Mouse (Mus musculus) neural tube, embryonic 15.5 days (tissue): Measurements from ENCODE around the gene Abhd16b. TPM values are rescaled to one million over a fixed set of nuclear protein-coding genes. Genes with fewer than 3 reads are reported as not detected.

Experiments
- ATAC-seq: fragments of 200-750 bp; cut with Nextera tagmentation; 2 replicates; pipeline ENCODE4 v1.8.0; 2017; ENCODE audit warnings: mild to moderate bottlenecking, moderate TSS enrichment, moderate library complexity; ENCODE audit not compliant: low FRiP score
- H3K27ac ChIP-seq: fragments of 300-500 bp; sonication (generic); replicated peaks from 2 replicates; pipeline ENCODE4 v1.5.1; 2015; ENCODE audit warnings: mild to moderate bottlenecking, inconsistent platforms
- H3K27me3 ChIP-seq: fragments of 300-500 bp; sonication (generic); replicated peaks from 2 replicates; pipeline ENCODE4 v1.6.1; 2015; ENCODE audit warnings: inconsistent platforms
- H3K36me3 ChIP-seq: fragments of 300-500 bp; sonication (generic); 2 replicates; pipeline ENCODE4 v1.6.1; 2015; ENCODE audit warnings: inconsistent platforms
- H3K4me1 ChIP-seq: fragments of 300-500 bp; sonication (generic); 2 replicates; pipeline ENCODE4 v1.6.1; 2015; ENCODE audit warnings: inconsistent platforms
- H3K4me2 ChIP-seq: fragments of 300-500 bp; sonication (generic); 2 replicates; pipeline ENCODE4 v1.6.1; 2015; ENCODE audit warnings: inconsistent platforms, mild to moderate bottlenecking, moderate library complexity
- H3K4me3 ChIP-seq: fragments of 300-500 bp; sonication (generic); replicated peaks from 2 replicates; pipeline ENCODE4 v1.5.1; 2015; ENCODE audit warnings: mild to moderate bottlenecking, inconsistent platforms
- H3K9ac ChIP-seq: fragments of 300-500 bp; sonication (generic); replicated peaks from 2 replicates; pipeline ENCODE4 v1.6.1; 2015; ENCODE audit warnings: mild to moderate bottlenecking, inconsistent platforms
- H3K9me3 ChIP-seq: fragments of 300-500 bp; sonication (generic); replicated peaks from 2 replicates; pipeline ENCODE4 v1.6.1; 2016; ENCODE audit warnings: inconsistent platforms
- WGBS: fragments of 180-500 bp; shearing (Covaris S2); methylation state at CpG from one replicate; pipeline ENCODE4 v1.1.7; 2015; ENCODE audit warnings: mixed read lengths; 5-methylcytosine and 5-hydroxymethylcytosine counted together
- polyA plus RNA-seq: library from polyadenylated mRNA; unstranded; fragments of >200 nt; fragmentation: Nextera tagmentation; extraction: Ambion mirVana; gene quantifications from 2 replicates; pipeline ENCODE4 v1.2.1, GENCODE M21; 2015

The Abhd16b gene
- 0.12 and 0.13 TPM in 2 replicates for polyA plus RNA-seq

- Histone ChIP-seq H3K4me1 (peaks cover 16% of the 10 kb centered on the region), H3K4me2 (no peak within 1 kb of the TSS), H3K36me3 (no peaks in the 10 kb centered on the region), H3K9me3 (no peaks in the 10 kb centered on the region), H3K4me3 (no peak within 1 kb of the TSS), H3K27ac (no peak within 1 kb of the TSS), H3K9ac (no peak within 1 kb of the TSS), H3K27me3 (no peaks in the 10 kb centered on the region)
- WGBS = 87% methylated on average over 31 of the region's 31 CpGs
- no peak for ATAC-seq
These were observed at the start of gene Abhd16b for GRCm38 (mm10) chr2:181493156-181493927. TSS of gene Abhd16b (plus strand) at chr2:181493206.

DNA sequence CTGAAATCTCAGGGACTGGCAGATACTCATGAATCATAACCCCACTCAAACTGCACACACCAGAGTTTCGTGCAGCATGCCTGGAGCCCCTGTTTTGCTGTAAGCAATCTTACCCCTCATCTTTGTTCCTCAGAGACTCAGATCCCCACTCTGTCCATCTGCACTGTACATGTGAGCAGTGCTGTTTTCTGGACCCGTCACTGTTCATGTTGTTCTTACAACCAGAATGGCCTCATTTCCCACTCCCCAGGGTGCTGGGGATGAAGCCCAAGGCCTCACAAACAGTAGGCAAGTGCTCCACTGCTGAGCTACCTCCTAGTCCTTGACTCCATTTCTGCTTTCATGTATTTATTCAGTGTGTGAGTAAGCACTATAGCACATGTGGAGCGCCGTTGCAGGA is 40.8 kb upstream of the Abhd16b start:
- Histone ChIP-seq H3K9ac (no peak overlapping the region), H3K4me3 (no peak overlapping the region), H3K9me3 (no peaks in the 10 kb centered on the region), H3K27ac (no peak overlapping the region), H3K4me1 (peaks cover 5% of the 10 kb centered on the region), H3K36me3 (no peaks in the 10 kb centered on the region), H3K27me3 (no peaks in the 10 kb centered on the region), H3K4me2 (no peak overlapping the region)
- WGBS = 74% methylated on average over 4 of the region's 4 CpGs
- ATAC-seq = no peak

DNA sequence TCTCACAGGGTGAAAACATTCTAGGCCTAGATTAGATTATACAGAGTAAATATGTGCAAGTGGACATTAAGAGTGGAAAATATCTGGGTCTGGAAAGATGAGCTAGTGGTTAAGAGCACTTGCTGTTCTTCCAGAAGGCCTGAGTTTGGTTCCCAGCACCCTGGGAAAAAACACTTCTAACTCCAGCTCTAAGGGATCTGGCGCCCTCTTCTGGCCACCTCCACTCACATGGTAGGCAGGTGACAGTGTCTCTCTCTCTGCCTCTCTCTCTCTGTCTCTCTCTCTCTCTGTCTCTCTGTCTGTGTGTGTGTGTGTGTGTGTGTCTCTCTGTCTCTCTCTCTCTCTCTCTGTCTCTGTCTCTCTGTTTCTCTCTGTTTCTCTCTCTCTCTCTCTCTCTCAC is 39.7 kb upstream of the Abhd16b start:
- WGBS = 50% methylated on average over 1 of the region's 1 CpGs
- Histone ChIP-seq H3K36me3 (no peaks in the 10 kb centered on the region), H3K4me3 (no peak overlapping the region), H3K4me2 (no peak overlapping the region), H3K27me3 (no peaks in the 10 kb centered on the region), H3K4me1 (peaks cover 15% of the 10 kb centered on the region), H3K9me3 (no peaks in the 10 kb centered on the region), H3K9ac (no peak overlapping the region), H3K27ac (no peak overlapping the region)
- no peak for ATAC-seq

DNA sequence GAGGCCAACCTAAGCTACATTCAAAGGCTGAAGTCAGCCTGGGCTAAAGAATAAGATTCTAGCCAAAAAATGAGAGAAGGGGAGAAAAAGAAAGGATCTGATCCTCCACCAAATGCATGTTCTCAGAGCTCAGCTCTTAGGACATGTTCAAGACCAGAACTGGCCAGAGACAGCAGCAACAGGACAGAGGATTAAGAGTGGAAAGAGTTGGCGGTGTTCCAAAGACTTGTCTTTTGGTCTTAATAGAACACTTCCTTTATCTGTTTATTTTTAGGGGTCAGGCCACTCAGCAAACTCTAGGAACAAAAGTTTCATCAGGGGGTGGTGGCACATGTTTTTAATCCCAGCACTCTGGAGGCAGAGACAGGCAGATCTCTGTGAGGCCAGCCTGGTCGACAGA is 37.1 kb upstream of the Abhd16b start:
- Histone ChIP-seq H3K27me3 (no peaks in the 10 kb centered on the region), H3K36me3 (no peaks in the 10 kb centered on the region), H3K4me2 (no peak overlapping the region), H3K9ac (no peak overlapping the region), H3K4me1 (peaks cover 31% of the 10 kb centered on the region), H3K9me3 (no peaks in the 10 kb centered on the region), H3K4me3 (no peak overlapping the region), H3K27ac (no peak overlapping the region)
- no peak for ATAC-seq
- WGBS = 88% methylated on average over 2 of the region's 2 CpGs

DNA sequence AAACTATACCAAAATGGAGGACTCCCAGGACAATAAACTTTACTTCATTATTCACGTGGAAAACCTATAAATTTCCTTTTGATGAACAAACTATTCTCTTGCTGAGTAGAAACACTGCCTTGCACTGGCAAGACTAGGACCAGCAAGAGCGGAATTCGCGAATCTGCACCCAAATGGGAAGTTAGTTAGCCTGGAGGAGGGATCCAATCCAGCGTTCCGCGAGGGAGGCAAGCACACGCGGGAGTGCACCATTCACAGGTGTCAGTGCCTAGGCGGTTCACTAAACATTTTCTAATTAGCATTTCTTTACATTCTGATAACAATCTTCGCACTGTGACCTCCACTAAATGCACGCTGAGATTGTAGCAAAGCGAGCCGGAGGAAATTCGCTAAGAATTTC is 35.2 kb upstream of the Abhd16b start:
- ATAC-seq = no peak
- 3% methylated on average over 15 of the region's 15 CpGs for WGBS
- Histone ChIP-seq H3K4me1 (peaks cover 31% of the 10 kb centered on the region), H3K36me3 (no peaks in the 10 kb centered on the region), H3K9ac (peak overlapping the region; percentile 89), H3K4me3 (peak overlapping the region; percentile 98), H3K4me2 (peak overlapping the region; percentile 98), H3K27me3 (no peaks in the 10 kb centered on the region), H3K9me3 (no peaks in the 10 kb centered on the region), H3K27ac (no peak overlapping the region)

- peak overlapping the region; percentile 75 for H3K27ac ChIP-seq
- peaks cover 31% of the 10 kb centered on the region for H3K4me1 ChIP-seq
- under 1% methylated on average over 68 of the region's 72 CpGs for WGBS
- H3K4me2 ChIP-seq = peak overlapping the region; percentile 98
- peak overlapping the region; percentile 98 for H3K4me3 ChIP-seq
- peak; percentile 48 for ATAC-seq
- H3K36me3 ChIP-seq = no peaks in the 10 kb centered on the region
- H3K9me3 ChIP-seq = no peaks in the 10 kb centered on the region
- H3K27me3 ChIP-seq = no peaks in the 10 kb centered on the region
- peak overlapping the region; percentile 89 for H3K9ac ChIP-seq
These were observed 34.4 kb upstream of the Abhd16b start for GRCm38 (mm10) chr2:181458411-181459152.

- peak within 1 kb of the TSS; percentile 89 for H3K9ac ChIP-seq
- peak within 1 kb of the TSS; percentile 98 for H3K4me2 ChIP-seq
- H3K36me3 ChIP-seq = no peaks in the 10 kb centered on the region
- WGBS = under 1% methylated on average over 65 of the region's 83 CpGs
- H3K27ac ChIP-seq = peak within 1 kb of the TSS; percentile 75
- peak; percentile 93 for ATAC-seq
- H3K27me3 ChIP-seq = no peaks in the 10 kb centered on the region
- H3K4me1 ChIP-seq = peaks cover 31% of the 10 kb centered on the region
- H3K9me3 ChIP-seq = no peaks in the 10 kb centered on the region
- H3K4me3 ChIP-seq = peak within 1 kb of the TSS; percentile 98
These were observed 33.8 kb upstream of the Abhd16b start, which contains the start of gene Zbtb46 for GRCm38 (mm10) chr2:181459153-181459672. TSS of gene Zbtb46 (minus strand) at chr2:181459426.

DNA sequence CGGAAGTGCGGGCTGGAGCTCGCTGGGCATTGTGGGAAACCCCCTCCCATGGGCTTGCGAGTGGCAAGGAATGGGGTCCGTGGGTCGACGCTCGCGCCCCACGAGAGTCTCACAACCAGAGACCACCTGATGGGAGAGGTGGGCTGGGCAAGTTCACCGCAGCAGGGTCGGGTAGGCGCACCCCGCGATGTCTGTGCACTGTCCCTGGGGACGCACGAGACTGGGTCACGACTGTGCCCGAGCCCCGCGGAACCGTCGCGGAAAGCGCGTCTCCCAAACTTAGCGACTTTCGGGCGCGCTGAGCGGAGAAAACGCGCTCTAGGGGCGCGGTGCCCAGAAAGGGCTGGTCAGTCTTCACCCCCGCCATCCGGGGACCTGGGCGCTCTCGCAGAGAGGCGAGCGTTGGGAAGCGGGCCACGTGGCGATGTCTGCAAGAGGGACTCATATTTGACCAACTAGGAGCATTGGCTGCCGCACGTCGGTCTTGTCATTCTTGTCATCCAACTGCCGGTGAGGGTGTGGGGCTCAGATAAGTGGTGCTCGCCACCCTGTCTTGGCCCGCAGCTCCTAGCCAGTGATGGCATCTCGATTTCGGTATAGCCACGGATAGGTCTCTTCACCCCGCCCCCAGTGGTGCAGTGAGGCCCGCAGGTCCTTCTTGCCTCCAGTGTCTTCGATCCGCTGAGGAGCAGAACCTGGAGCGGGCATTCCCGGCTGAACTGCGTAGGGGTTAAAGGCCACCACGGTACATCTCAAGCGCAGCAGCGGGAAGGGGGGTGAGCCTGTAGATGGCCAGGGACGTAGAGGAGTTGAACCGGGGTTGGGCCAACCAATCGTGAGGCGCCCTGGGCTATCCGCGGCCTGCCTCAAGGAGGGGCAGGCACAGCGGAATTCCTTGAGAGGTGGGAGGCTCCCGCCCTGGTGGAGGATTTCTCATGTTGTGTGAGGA is 33.1 kb upstream of the Abhd16b start:
- Histone ChIP-seq H3K4me2 (peak overlapping the region; percentile 98), H3K4me3 (peak overlapping the region; percentile 98), H3K9ac (peak overlapping the region; percentile 89), H3K36me3 (no peaks in the 10 kb centered on the region), H3K4me1 (peaks cover 31% of the 10 kb centered on the region), H3K27me3 (no peaks in the 10 kb centered on the region), H3K27ac (peak overlapping the region; percentile 39), H3K9me3 (no peaks in the 10 kb centered on the region)
- WGBS = under 1% methylated on average over 68 of the region's 71 CpGs
- ATAC-seq = peak; percentile 28

- H3K27me3 ChIP-seq = no peaks in the 10 kb centered on the region
- no peak overlapping the region for H3K9ac ChIP-seq
- no peak overlapping the region for H3K4me3 ChIP-seq
- no peaks in the 10 kb centered on the region for H3K36me3 ChIP-seq
- H3K9me3 ChIP-seq = no peaks in the 10 kb centered on the region
- WGBS = 94% methylated on average over 1 of the region's 1 CpGs
- H3K4me2 ChIP-seq = no peak overlapping the region
- ATAC-seq = no peak
- no peak overlapping the region for H3K27ac ChIP-seq
- peaks cover 31% of the 10 kb centered on the region for H3K4me1 ChIP-seq
These were observed 31.4 kb upstream of the Abhd16b start for GRCm38 (mm10) chr2:181461536-181462100.

- Histone ChIP-seq H3K9ac (no peak overlapping the region), H3K27me3 (no peaks in the 10 kb centered on the region), H3K4me1 (peaks cover 23% of the 10 kb centered on the region), H3K4me3 (no peak overlapping the region), H3K36me3 (no peaks in the 10 kb centered on the region), H3K9me3 (no peaks in the 10 kb centered on the region), H3K4me2 (no peak overlapping the region), H3K27ac (no peak overlapping the region)
- WGBS = 82% methylated on average over 1 of the region's 1 CpGs
- no peak for ATAC-seq
These were observed 30.4 kb upstream of the Abhd16b start for GRCm38 (mm10) chr2:181462604-181463003.
